Mouse (Mus musculus): ENCODE measurements at regions not wholly inside any gene's neighbourhood (a gene's known extent, or its start where the extent isn't known, plus 50 kb on each side); places are given as distances from the start of the nearest gene placed in this dataset.

DNA sequence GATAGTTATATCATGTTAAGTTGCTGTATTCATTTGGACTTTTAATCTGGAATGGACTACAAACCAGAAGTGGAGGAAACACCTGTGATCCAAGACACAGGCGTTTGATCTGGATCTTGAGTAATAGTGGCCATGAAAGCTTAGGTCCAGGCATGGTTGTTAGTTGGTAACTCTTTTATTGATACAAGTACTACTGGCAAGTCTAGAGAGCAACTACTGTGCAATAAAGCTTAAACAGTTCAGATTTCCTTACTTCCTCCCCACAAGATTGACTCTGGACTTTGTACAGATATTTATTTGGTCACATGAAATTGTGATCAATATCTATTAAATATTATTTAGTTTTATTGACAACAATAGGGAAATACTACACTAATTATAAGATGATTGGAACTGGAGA lies 51.9 kb upstream of the Tmprss15 start:
- ATAC-seq = no peak
- no peak overlapping the region for H3K9ac ChIP-seq (replicated peaks; ENCODE audit: low read depth, low read length)

More for the DNA sequence above, 51.9 kb upstream of the Tmprss15 start:
- no peaks in the 10 kb centered on the region for H3K4me1 ChIP-seq (replicated peaks; ENCODE audit: control insufficient read depth, insufficient read depth, low read length)
- no peak overlapping the region for H3K4me2 ChIP-seq (ENCODE audit: low read length)
- H3K27me3 ChIP-seq (replicated peaks; ENCODE audit: control insufficient read depth, insufficient read depth, low read length) = no peaks in the 10 kb centered on the region
- WGBS = 80% methylated on average over 1 of the region's 1 CpGs
- H3K4me3 ChIP-seq (replicated peaks; ENCODE audit: low read length) = no peak overlapping the region
- H3K27ac ChIP-seq (ENCODE audit: low read length) = no peak overlapping the region
- H3K9me3 ChIP-seq (ENCODE audit: control insufficient read depth, low read length) = no peaks in the 10 kb centered on the region
- no peaks in the 10 kb centered on the region for H3K36me3 ChIP-seq (ENCODE audit: control insufficient read depth, insufficient read depth)
